Mouse (Mus musculus): Measurements from ENCODE around the gene Zkscan7.
"Not testable (repeated sequence)": the region's sequence is repeated elsewhere in the genome, so short reads cannot be mapped to it uniquely, and the experiment has no call there.

Gene Zkscan7

GRCm38 (mm10) chr9:122885385-122885784 lies at the start of gene Zkscan7:
Gene Zkscan7 (plus strand): TSS chr9:122885685.
- no peak for DNase-seq (ENCODE audit: low read depth, low spot score)

- DNase-seq (ENCODE audit: low read depth, low spot score), result no peak
Measured at GRCm38 (mm10) chr9:122836126-122836525, 49.4 kb upstream of the Zkscan7 start.

GRCm38 (mm10) chr9:122836790-122837189 lies 48.7 kb upstream of the Zkscan7 start:
- DNase-seq (ENCODE audit: low read depth, low spot score), result no peak

GRCm38 (mm10) chr9:122837216-122837615 lies 48.3 kb upstream of the Zkscan7 start:
- DNase-seq (ENCODE audit: low read depth, low spot score), result no peak

GRCm38 (mm10) chr9:122837680-122838079 lies 47.8 kb upstream of the Zkscan7 start:
- DNase-seq (ENCODE audit: low read depth, low spot score), result peak; percentile 85

- no peak for DNase-seq (ENCODE audit: low read depth, low spot score)
Measured at GRCm38 (mm10) chr9:122843760-122844159, 41.7 kb upstream of the Zkscan7 start, which contains the start of gene Gm35549. Gene Gm35549 (minus strand): TSS chr9:122844035.

- no peak for DNase-seq (ENCODE audit: low read depth, low spot score)
Measured at GRCm38 (mm10) chr9:122845621-122846020, 39.9 kb upstream of the Zkscan7 start.

- no peak for DNase-seq (ENCODE audit: low read depth, low spot score)
Measured at GRCm38 (mm10) chr9:122846156-122846555, 39.3 kb upstream of the Zkscan7 start.

GRCm38 (mm10) chr9:122847811-122848311 lies 37.6 kb upstream of the Zkscan7 start:
- DNase-seq (ENCODE audit: low read depth, low spot score), result not testable (repeated sequence)

- no peak for DNase-seq (ENCODE audit: low read depth, low spot score)
Measured at GRCm38 (mm10) chr9:122854526-122854925, 31.0 kb upstream of the Zkscan7 start.

GRCm38 (mm10) chr9:122855141-122855540 lies 30.3 kb upstream of the Zkscan7 start:
- DNase-seq (ENCODE audit: low read depth, low spot score), result not testable (repeated sequence)

- DNase-seq (ENCODE audit: low read depth, low spot score), result no peak
Measured at GRCm38 (mm10) chr9:122855617-122856016, 29.9 kb upstream of the Zkscan7 start.

- no peak for DNase-seq (ENCODE audit: low read depth, low spot score)
Measured at GRCm38 (mm10) chr9:122856716-122857115, 28.8 kb upstream of the Zkscan7 start.

GRCm38 (mm10) chr9:122860752-122861151 lies 24.7 kb upstream of the Zkscan7 start:
- DNase-seq (ENCODE audit: low read depth, low spot score), result no peak

GRCm38 (mm10) chr9:122863731-122864130 lies 21.8 kb upstream of the Zkscan7 start:
- DNase-seq (ENCODE audit: low read depth, low spot score), result no peak

GRCm38 (mm10) chr9:122864848-122865247 lies 20.6 kb upstream of the Zkscan7 start:
- no peak for DNase-seq (ENCODE audit: low read depth, low spot score)

GRCm38 (mm10) chr9:122865697-122866166 lies 19.8 kb upstream of the Zkscan7 start, which contains the start of gene Zfp445:
Gene Zfp445 (minus strand): TSS chr9:122866006.
- peak; percentile 88 for DNase-seq (ENCODE audit: low read depth, low spot score)

- no peak for DNase-seq (ENCODE audit: low read depth, low spot score)
Measured at GRCm38 (mm10) chr9:122866192-122866591, 19.3 kb upstream of the Zkscan7 start.

- DNase-seq (ENCODE audit: low read depth, low spot score), result no peak
Measured at GRCm38 (mm10) chr9:122872595-122872994, 12.9 kb upstream of the Zkscan7 start.

- DNase-seq (ENCODE audit: low read depth, low spot score), result no peak
Measured at GRCm38 (mm10) chr9:122874653-122875052, 10.8 kb upstream of the Zkscan7 start.

- no peak for DNase-seq (ENCODE audit: low read depth, low spot score)
Measured at GRCm38 (mm10) chr9:122875145-122875544, 10.3 kb upstream of the Zkscan7 start.

- DNase-seq (ENCODE audit: low read depth, low spot score), result peak; percentile 61
Measured at GRCm38 (mm10) chr9:122886372-122887179, 1.1 kb downstream of the Zkscan7 start.

GRCm38 (mm10) chr9:122901047-122901446 lies 15.6 kb downstream of the Zkscan7 start:
- no peak for DNase-seq (ENCODE audit: low read depth, low spot score)
